Mouse (Mus musculus) kidney, embryonic 14.5 days (tissue): ENCODE measurements around the gene Gbf1. TPM values are rescaled to one million over a fixed set of nuclear protein-coding genes. Genes with fewer than 3 reads are reported as not detected.

Source experiments
- ATAC-seq: fragments of 200-750 bp; cut with Nextera tagmentation; 2 replicates; pipeline ENCODE4 v1.8.0; 2017; ENCODE audit warnings: moderate number of reproducible peaks, mild to moderate bottlenecking, moderate TSS enrichment, moderate library complexity; ENCODE audit not compliant: low FRiP score, low TSS enrichment
- H3K27ac ChIP-seq: fragments of 300-500 bp; sonication (generic); 2 replicates; pipeline ENCODE4 v1.5.1; 2014; ENCODE audit warnings: low read depth, mild to moderate bottlenecking, low read length, moderate library complexity, mixed read lengths
- H3K27me3 ChIP-seq: fragments of 300-500 bp; sonication (generic); 2 replicates; pipeline ENCODE4 v1.6.1; 2014; ENCODE audit warnings: mild to moderate bottlenecking, low read length; ENCODE audit not compliant: control insufficient read depth, insufficient read depth
- H3K36me3 ChIP-seq: fragments of 300-500 bp; sonication (generic); 2 replicates; pipeline ENCODE4 v1.6.1; 2014; ENCODE audit warnings: low read length, mixed read lengths; ENCODE audit not compliant: control insufficient read depth, insufficient read depth
- H3K4me1 ChIP-seq: fragments of 300-500 bp; sonication (generic); 2 replicates; pipeline ENCODE4 v1.6.1; 2014; ENCODE audit warnings: low read length, mixed read lengths; ENCODE audit not compliant: control insufficient read depth, insufficient read depth
- H3K4me2 ChIP-seq: fragments of 300-500 bp; sonication (generic); replicated peaks from 2 replicates; pipeline ENCODE4 v1.6.1; 2014; ENCODE audit warnings: low read depth, mild to moderate bottlenecking, low read length
- H3K4me3 ChIP-seq: fragments of 300-500 bp; sonication (generic); 2 replicates; pipeline ENCODE4 v1.5.1; 2014; ENCODE audit warnings: mild to moderate bottlenecking, low read length
- H3K9ac ChIP-seq: fragments of 300-500 bp; sonication (generic); 2 replicates; pipeline ENCODE4 v1.6.1; 2014; ENCODE audit warnings: low read depth, mild to moderate bottlenecking, low read length, moderate library complexity
- H3K9me3 ChIP-seq: fragments of 300-500 bp; sonication (generic); 2 replicates; pipeline ENCODE4 v1.6.1; 2016; ENCODE audit warnings: low read length; ENCODE audit not compliant: control insufficient read depth
- WGBS: fragments of 180-500 bp; shearing (Covaris S2); extraction: QIAGEN DNeasy Blood & Tissue Kit; methylation state at CpG from one replicate; pipeline ENCODE4 v1.1.7; 2014; 5-methylcytosine and 5-hydroxymethylcytosine counted together
- polyA plus RNA-seq: library from polyadenylated mRNA; unstranded; fragments of >200 nt; fragmentation: Nextera tagmentation; extraction: Ambion mirVana; gene quantifications from 2 replicates; pipeline ENCODE4 v1.2.1, GENCODE M21; 2014

Gbf1 gene
- polyA plus RNA-seq, 1 experiment from 2014 or later: 50.3 TPM

- Histone ChIP-seq H3K4me3 (no peak overlapping the region), H3K9me3 (no peaks in the 10 kb centered on the region), H3K4me2 (no peak overlapping the region), H3K9ac (no peak overlapping the region), H3K36me3 (peaks cover 32% of the 10 kb centered on the region), H3K27ac (no peak overlapping the region), H3K27me3 (no peaks in the 10 kb centered on the region), H3K4me1 (no peaks in the 10 kb centered on the region)
- no peak for ATAC-seq
- WGBS: 89% methylated on average over 3 of the region's 3 CpGs
These were observed 17.1 kb downstream of the Gbf1 start for GRCm38 (mm10) chr19:46169396-46169795.

- H3K4me2 ChIP-seq: no peak overlapping the region
- H3K36me3 ChIP-seq: peaks cover 29% of the 10 kb centered on the region
- ATAC-seq: no peak
- no peaks in the 10 kb centered on the region for H3K9me3 ChIP-seq
- H3K27me3 ChIP-seq: no peaks in the 10 kb centered on the region
- H3K9ac ChIP-seq: no peak overlapping the region
- H3K27ac ChIP-seq: no peak overlapping the region
- H3K4me3 ChIP-seq: no peak overlapping the region
- H3K4me1 ChIP-seq: no peaks in the 10 kb centered on the region
- 71% methylated on average over 1 of the region's 1 CpGs for WGBS
These were observed 17.6 kb downstream of the Gbf1 start for GRCm38 (mm10) chr19:46169913-46170312.

- H3K9me3 ChIP-seq: no peaks in the 10 kb centered on the region
- H3K4me1 ChIP-seq: no peaks in the 10 kb centered on the region
- no peak overlapping the region for H3K4me3 ChIP-seq
- ATAC-seq: no peak
- no peak overlapping the region for H3K27ac ChIP-seq
- no peaks in the 10 kb centered on the region for H3K27me3 ChIP-seq
- H3K36me3 ChIP-seq: peaks cover 17% of the 10 kb centered on the region
- 79% methylated on average over 5 of the region's 5 CpGs for WGBS
- no peak overlapping the region for H3K9ac ChIP-seq
- H3K4me2 ChIP-seq: no peak overlapping the region
These were observed 20.2 kb downstream of the Gbf1 start for GRCm38 (mm10) chr19:46172541-46172940.

- Histone ChIP-seq H3K27me3 (no peaks in the 10 kb centered on the region), H3K9ac (no peak overlapping the region), H3K27ac (no peak overlapping the region), H3K4me3 (no peak overlapping the region), H3K4me1 (no peaks in the 10 kb centered on the region), H3K36me3 (peaks cover 17% of the 10 kb centered on the region), H3K4me2 (no peak overlapping the region), H3K9me3 (no peaks in the 10 kb centered on the region)
- no peak for ATAC-seq
These were observed 22.9 kb downstream of the Gbf1 start for GRCm38 (mm10) chr19:46175173-46175572.

GRCm38 (mm10) chr19:46177046-46177445, 24.7 kb downstream of the Gbf1 start:
- Histone ChIP-seq H3K36me3 (peaks cover 6% of the 10 kb centered on the region), H3K4me2 (no peak overlapping the region), H3K9ac (no peak overlapping the region), H3K4me3 (no peak overlapping the region), H3K4me1 (no peaks in the 10 kb centered on the region), H3K9me3 (no peaks in the 10 kb centered on the region), H3K27me3 (no peaks in the 10 kb centered on the region), H3K27ac (no peak overlapping the region)
- ATAC-seq: no peak
- 57% methylated on average over 5 of the region's 5 CpGs for WGBS

GRCm38 (mm10) chr19:46180274-46180673, 28.0 kb downstream of the Gbf1 start:
- Histone ChIP-seq H3K9ac (no peak overlapping the region), H3K9me3 (no peaks in the 10 kb centered on the region), H3K4me3 (no peak overlapping the region), H3K27ac (no peak overlapping the region), H3K36me3 (peaks cover 5% of the 10 kb centered on the region; the same call in 1 of the 2 replicates), H3K27me3 (no peaks in the 10 kb centered on the region), H3K4me2 (no peak overlapping the region), H3K4me1 (no peaks in the 10 kb centered on the region)
- ATAC-seq: no peak
- 90% methylated on average over 2 of the region's 2 CpGs for WGBS

GRCm38 (mm10) chr19:46182241-46182640, 29.9 kb downstream of the Gbf1 start:
- Histone ChIP-seq H3K27me3 (no peaks in the 10 kb centered on the region), H3K27ac (no peak overlapping the region), H3K9ac (no peak overlapping the region), H3K4me1 (peaks cover 3% of the 10 kb centered on the region; the same call in 1 of the 2 replicates), H3K4me3 (no peak overlapping the region), H3K9me3 (no peaks in the 10 kb centered on the region), H3K36me3 (peaks cover 5% of the 10 kb centered on the region; the same call in 1 of the 2 replicates), H3K4me2 (no peak overlapping the region)
- ATAC-seq: no peak
- WGBS: 97% methylated on average over 3 of the region's 3 CpGs

- Histone ChIP-seq H3K4me3 (no peak overlapping the region), H3K9ac (no peak overlapping the region), H3K36me3 (peaks cover 5% of the 10 kb centered on the region; the same call in 1 of the 2 replicates), H3K9me3 (no peaks in the 10 kb centered on the region), H3K27me3 (no peaks in the 10 kb centered on the region), H3K27ac (0 out of 2 replicates have a peak overlapping the region, but pooled peaks have one; percentile 5), H3K4me2 (no peak overlapping the region), H3K4me1 (peaks cover 3% of the 10 kb centered on the region; the same call in 1 of the 2 replicates)
- ATAC-seq: no peak
- WGBS: 19% methylated on average over 3 of the region's 3 CpGs
These were observed 34.3 kb downstream of the Gbf1 start for GRCm38 (mm10) chr19:46186611-46187010.

- Histone ChIP-seq H3K9me3 (no peaks in the 10 kb centered on the region), H3K27me3 (no peaks in the 10 kb centered on the region), H3K36me3 (peaks cover 5% of the 10 kb centered on the region; the same call in 1 of the 2 replicates), H3K9ac (no peak overlapping the region), H3K4me3 (no peak overlapping the region), H3K27ac (no peak overlapping the region), H3K4me2 (no peak overlapping the region), H3K4me1 (peaks cover 3% of the 10 kb centered on the region; the same call in 1 of the 2 replicates)
- no peak for ATAC-seq
- WGBS: 65% methylated on average over 2 of the region's 2 CpGs
These were observed 34.9 kb downstream of the Gbf1 start for GRCm38 (mm10) chr19:46187203-46187602.
